Mouse (Mus musculus): ENCODE data around the gene Man1c1.
A peak's percentile ranks its signal among the peaks of the same experiment; 100 is the strongest.

DNA sequence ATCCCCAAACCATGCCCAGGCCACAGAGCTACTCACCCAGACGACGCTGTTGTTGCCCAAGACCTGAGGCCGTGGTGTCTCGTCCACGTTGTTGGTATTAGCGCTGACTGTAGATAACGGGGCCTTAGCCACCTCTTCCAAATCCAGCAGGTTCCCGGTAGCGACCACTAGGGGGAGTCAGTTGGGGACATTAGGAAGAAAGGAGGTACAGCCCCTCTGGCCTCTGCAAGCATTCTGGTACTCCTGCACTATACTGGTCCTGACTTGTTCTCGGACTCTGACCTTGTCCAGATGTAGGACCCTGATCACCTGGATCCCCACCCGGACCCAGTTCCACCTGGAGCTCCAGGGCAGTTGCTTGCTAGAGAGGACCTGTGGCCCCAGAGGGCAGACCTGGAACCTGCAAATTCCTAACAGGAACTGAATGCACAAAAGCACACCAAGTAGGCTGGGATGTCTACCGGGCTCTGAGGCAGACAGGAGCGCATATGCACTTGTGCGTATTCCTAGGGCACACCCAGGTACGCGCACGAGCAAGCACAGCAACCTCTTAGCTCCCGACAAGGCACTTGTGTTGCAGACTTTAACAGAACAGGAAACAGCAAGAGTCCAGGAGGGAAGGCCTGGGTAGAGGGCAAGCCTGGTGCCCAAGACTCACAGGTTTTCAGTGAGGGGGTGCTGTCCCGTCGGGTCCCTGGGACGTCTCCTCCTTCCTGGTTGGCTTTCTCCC lies 45.4 kb upstream of the Man1c1 start:
- TF ChIP-seq CTCF (IDR thresholded peaks at IDR 0.05; ENCODE audit: borderline replicate concordance, extremely low read depth, insufficient read depth, insufficient read length) (peak; percentile 51), POLR2A (IDR thresholded peaks at IDR 0.05; ENCODE audit: borderline replicate concordance, extremely low read depth, insufficient read depth, insufficient read length, poor library complexity, severe bottlenecking) (no peak)

Data from brain, embryonic 14.5 days (tissue).